Mouse (Mus musculus): ENCODE results near the gene Dync2h1. TPM values are rescaled to one million over a fixed set of nuclear protein-coding genes. Genes with fewer than 3 reads are reported as not detected.
"Not testable (repeated sequence)": the region's sequence is repeated elsewhere in the genome, so short reads cannot be mapped to it uniquely, and the experiment has no call there.

The Dync2h1 gene
- 1 to 10 TPM; 2.7 TPM for total RNA-seq (2021)
- long read RNA-seq, experiment 1, partial matches to known transcripts: 0 of 3 reads
- long read RNA-seq, experiment 1, other reads (novel, unspliced or antisense): 3 of 3 reads
- long read RNA-seq, experiment 2, partial matches to known transcripts: 0 of 8 reads
- long read RNA-seq, experiment 2, other reads (novel, unspliced or antisense): 8 of 8 reads

GRCm38 (mm10) chr9:7184172-7184896 is at the start of gene Dync2h1, which contains the start of gene Dcun1d5:
TSS of gene Dync2h1 (minus strand) at chr9:7184446.
TSS of gene Dcun1d5 (plus strand) at chr9:7184520.
- peak; percentile 93 for DNase-seq
- intact Hi-C loops (cut with DNase I; ENCODE audit: low total_unique reads): no loop called here

- intact Hi-C loops (cut with DNase I; ENCODE audit: low total_unique reads): no loop called here
- DNase-seq: no peak
Measured at GRCm38 (mm10) chr9:7221460-7221859, 37.2 kb upstream of the Dync2h1 start.

DNA sequence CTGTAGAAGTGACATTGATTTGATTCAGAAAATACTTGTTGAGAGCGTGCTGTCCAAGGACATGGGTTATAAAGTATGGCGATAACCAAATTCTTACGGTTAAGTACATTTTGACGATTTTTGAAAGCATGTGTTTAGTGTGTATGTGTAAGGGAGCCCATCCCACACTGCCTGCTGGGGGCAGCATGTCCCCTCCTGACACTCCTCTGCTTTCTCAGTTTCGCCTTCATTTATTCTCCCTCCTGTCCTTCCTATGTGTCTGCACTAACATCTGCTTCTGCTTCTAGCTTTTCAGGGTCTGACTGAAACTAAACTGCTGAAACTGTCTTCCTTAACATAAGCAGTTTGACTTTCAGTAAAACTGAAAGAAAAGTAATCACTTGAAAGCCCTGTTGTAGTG is 36.8 kb upstream of the Dync2h1 start:
- intact Hi-C loops (cut with DNase I; ENCODE audit: low total_unique reads): no loop called here
- DNase-seq: no peak

GRCm38 (mm10) chr9:7216240-7216639 is 32.0 kb upstream of the Dync2h1 start:
- intact Hi-C loops (cut with DNase I; ENCODE audit: low total_unique reads): no loop called here
- DNase-seq: no peak

DNA sequence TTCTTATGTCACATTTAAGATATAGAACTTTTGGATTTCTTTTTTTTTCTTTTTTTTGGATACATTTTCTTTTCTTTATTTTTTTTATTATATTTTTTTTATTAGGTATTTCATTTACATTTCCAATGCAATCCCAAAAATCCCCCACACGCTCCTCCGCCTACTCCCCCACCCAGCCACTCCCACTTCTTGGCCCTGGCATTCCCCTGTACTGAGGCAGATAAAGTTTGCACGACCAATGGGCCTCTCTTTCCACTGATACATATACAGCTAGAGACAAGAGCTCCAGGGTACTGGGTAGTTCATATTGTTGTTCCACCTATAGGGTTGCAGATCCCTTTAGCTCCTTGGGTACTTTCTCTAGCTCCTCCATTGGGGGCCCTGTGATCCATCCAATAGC is 6.4 kb upstream of the Dync2h1 start:
- intact Hi-C loops (cut with DNase I; ENCODE audit: low total_unique reads); DNase-seq: not testable (repeated sequence)

- peak; percentile 23 for DNase-seq
- intact Hi-C loops (cut with DNase I; ENCODE audit: low total_unique reads): no loop called here
Measured at GRCm38 (mm10) chr9:7184897-7185291, 648 bp upstream of the Dync2h1 start.

- peak; percentile 85 for DNase-seq
- intact Hi-C loops (cut with DNase I; ENCODE audit: low total_unique reads): no loop called here
Measured at GRCm38 (mm10) chr9:7176618-7177610, 7.3 kb downstream of the Dync2h1 start.

DNA sequence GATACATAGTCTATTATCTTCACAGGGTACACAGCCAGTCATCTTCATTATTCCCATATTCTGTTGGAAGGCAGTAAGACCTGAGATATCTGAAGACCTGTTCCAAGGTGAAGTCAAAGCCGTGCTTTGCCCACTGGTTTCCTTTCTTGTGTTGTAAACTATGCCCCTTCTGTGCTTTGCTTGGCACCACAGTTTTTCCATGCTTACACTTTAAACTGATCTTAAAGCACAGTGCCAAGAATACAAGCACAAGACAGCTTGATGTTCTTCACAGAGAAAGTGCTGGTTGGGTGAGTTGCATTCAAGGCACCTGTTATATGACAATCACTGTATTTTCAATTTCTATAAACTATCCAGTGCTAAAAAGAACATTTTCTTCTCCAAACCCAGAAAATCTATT is 10.5 kb downstream of the Dync2h1 start:
- intact Hi-C loops (cut with DNase I; ENCODE audit: low total_unique reads): no loop called here
- DNase-seq: no peak

DNA sequence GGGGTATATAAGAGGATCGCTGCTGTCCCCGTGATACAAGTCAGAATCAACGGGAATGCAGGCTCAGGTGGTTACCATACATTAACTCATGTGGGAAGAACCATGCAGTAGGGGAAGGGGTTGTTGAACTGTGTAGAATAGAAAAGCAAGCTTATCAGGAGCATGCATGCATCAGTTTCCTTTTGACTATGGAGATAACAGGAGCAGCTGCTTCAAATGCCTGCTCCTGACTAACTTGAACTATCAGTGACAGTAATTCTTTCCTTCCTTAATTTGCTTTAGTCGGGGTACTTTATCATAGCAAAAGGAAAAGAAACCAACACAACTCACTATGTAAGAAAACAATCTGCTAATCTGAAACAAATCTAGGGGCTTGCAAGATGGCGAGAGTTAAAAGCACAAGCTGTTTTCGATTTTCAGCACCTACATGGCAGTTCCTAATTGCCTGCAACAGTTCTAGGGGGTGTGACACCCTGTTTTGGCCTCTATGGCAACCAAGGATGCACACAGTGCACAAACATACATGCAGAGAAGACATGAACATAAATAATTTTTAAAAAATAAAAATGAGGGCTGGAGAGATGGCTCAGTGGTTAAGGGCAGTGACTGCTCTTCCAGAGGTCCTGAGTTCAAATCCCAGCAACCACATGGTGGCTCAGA is 16.8 kb downstream of the Dync2h1 start:
- intact Hi-C loops (cut with DNase I; ENCODE audit: low total_unique reads): no loop called here
- DNase-seq: no peak

GRCm38 (mm10) chr9:7160688-7161087 is 23.6 kb downstream of the Dync2h1 start:
- intact Hi-C loops (cut with DNase I; ENCODE audit: low total_unique reads): no loop called here
- no peak for DNase-seq

- no peak for DNase-seq
- intact Hi-C loops (cut with DNase I; ENCODE audit: low total_unique reads): no loop called here
Measured at GRCm38 (mm10) chr9:7159718-7160117, 24.5 kb downstream of the Dync2h1 start.

GRCm38 (mm10) chr9:7158605-7159004 is 25.6 kb downstream of the Dync2h1 start:
- intact Hi-C loops (cut with DNase I; ENCODE audit: low total_unique reads): no loop called here
- no peak for DNase-seq

- DNase-seq: no peak
- intact Hi-C loops (cut with DNase I; ENCODE audit: low total_unique reads): no loop called here
Measured at GRCm38 (mm10) chr9:7154391-7154790, 29.9 kb downstream of the Dync2h1 start.

- intact Hi-C loops (cut with DNase I; ENCODE audit: low total_unique reads): no loop called here
- no peak for DNase-seq
Measured at GRCm38 (mm10) chr9:7122863-7123262, 61.4 kb downstream of the Dync2h1 start.

DNA sequence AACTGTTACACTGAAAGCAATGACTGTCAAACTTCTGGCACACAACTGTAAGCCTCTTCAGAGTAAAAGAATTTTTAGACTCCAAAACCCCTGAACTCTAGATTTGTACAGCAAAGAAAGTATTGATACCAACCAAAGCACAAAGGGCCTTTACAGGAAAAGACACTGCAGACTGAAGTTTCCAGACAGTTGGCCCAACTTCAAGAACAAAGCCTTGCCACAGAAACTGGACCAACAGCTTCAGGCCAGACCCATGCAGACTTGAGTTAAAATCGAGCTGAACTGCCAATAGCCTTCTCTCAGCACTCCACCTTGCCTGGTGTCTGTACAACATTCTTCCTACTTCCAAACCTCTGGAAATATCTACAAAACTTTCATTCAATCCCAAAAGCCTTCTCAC is 74.1 kb downstream of the Dync2h1 start:
- DNase-seq: no peak
- intact Hi-C loops (cut with DNase I; ENCODE audit: low total_unique reads): no loop called here

DNA sequence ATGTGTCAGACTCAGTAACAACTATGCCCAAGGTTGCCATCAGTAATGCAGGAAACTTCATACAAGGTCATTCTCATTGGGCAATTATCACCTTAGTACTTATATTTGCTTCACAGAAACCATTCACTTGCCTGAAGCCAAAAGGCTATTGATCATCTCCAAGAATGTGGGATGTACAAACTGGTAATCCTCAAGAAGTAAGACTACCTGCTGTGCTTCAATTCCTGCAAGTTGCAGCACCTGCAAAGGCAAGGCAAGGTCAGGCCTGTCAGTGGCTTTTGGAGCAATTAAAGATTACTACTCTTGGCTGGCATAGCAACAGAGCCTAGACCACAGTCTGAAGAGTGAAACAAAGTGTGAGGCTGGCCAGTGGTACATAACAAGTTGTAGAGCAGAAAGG is 82.9 kb downstream of the Dync2h1 start:
- DNase-seq: no peak
- intact Hi-C loops (cut with DNase I; ENCODE audit: low total_unique reads): no loop called here

- DNase-seq: no peak
- intact Hi-C loops (cut with DNase I; ENCODE audit: low total_unique reads): no loop called here
Measured at GRCm38 (mm10) chr9:7074625-7075024, 109.6 kb downstream of the Dync2h1 start.

- no peak for DNase-seq
- intact Hi-C loops (cut with DNase I; ENCODE audit: low total_unique reads): no loop called here
Measured at GRCm38 (mm10) chr9:7070846-7071245, 113.4 kb downstream of the Dync2h1 start.

DNA sequence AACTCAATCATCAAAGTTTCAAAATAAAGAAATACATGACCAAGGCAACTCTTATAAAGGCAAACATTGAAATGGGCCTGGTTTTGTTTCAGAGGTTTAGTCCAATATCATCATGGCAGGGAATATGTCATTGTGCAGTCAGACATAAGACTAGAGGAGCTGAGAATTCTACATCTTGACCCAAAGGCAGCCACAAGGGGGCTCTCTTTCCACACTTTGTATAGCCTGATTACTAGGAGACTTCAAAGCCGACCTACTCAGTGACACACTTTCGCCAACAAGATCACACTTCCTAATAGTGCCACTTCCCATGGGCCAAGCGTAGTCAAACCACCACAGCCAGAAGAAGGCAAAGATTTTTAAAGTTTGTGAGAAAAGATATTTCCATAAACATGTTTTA is 133.7 kb downstream of the Dync2h1 start:
- intact Hi-C loops (cut with DNase I; ENCODE audit: low total_unique reads): no loop called here
- no peak for DNase-seq
